Mouse (Mus musculus) layer of hippocampus, adult 9-10 months (tissue): Measurements from ENCODE around the gene Trim28.
"Not testable (repeated sequence)": the region's sequence is repeated elsewhere in the genome, so short reads cannot be mapped to it uniquely, and the experiment has no call there.

Experiments
- DNase-seq: peaks from one replicate; pipeline ENCODE4 v3.0.0; 2022; ENCODE audit warnings: low spot score

Trim28 gene

DNA sequence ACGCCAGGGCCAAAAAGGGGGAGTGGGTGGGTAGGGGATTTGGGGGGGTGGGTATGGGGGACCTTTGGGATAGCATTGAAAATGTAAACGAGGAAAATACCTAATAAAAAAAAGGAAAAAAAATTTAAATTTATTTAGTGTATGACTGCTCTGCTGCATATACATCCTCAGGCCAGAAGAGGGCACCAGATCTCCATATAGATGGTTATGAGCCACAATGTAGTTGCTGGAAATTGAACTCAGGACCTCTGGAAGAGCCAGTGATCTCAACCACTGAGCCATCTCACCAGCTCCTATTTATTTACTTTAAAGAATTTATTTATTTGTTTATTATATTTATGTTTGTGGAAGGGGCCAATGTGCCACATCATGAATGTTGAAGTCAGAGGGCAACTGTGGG, 64.5 kb downstream of the Trim28 start:
- DNase-seq, result not testable (repeated sequence)

DNA sequence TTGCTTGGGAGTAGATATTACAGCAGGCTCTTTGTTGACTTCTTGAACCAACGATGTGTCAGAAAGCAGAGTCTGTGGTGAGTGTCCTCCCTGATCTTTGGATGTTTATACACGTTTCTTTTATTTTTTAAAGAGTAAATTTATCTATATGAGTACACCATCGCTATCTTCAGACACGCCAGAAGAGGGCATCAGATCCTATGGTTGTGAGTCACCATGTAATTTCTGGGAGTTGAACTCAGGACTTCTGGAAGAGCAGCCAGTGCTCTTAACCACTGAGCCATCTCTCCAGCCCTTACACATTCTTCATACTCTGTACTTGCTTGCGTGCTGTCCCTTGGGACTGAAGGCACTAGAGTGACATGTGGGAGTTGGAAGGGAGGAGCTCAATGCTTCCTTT, 73.4 kb downstream of the Trim28 start:
- no peak for DNase-seq
